Mouse (Mus musculus) heart, adult 2 months (tissue): ENCODE results near the gene Pik3cb. TPM values are rescaled to one million over a fixed set of nuclear protein-coding genes. Genes with fewer than 3 reads are reported as not detected.

Source experiments
- DNase-seq, 2 experiments: peaks; one replicate each; pipeline ENCODE4 v3.0.0; 2021
- H3K27ac ChIP-seq: fragments of 200-600 bp; 2 replicates; pipeline ENCODE4 v1.8.1; 2022
- H3K27me3 ChIP-seq: fragments of 200-500 bp; 2 replicates; pipeline ENCODE4 v1.6.1; 2012; ENCODE audit warnings: mild to moderate bottlenecking, low read length, inconsistent platforms, mixed read lengths; ENCODE audit not compliant: control insufficient read depth, insufficient read depth
- H3K36me3 ChIP-seq: fragments of 200-500 bp; 2 replicates; pipeline ENCODE4 v1.6.1; 2012; ENCODE audit warnings: low read length, inconsistent platforms; ENCODE audit not compliant: control insufficient read depth, insufficient read depth
- H3K4me1 ChIP-seq: fragments of 200-500 bp; 2 replicates; pipeline ENCODE4 v1.6.1; 2011; ENCODE audit warnings: low read length; ENCODE audit not compliant: control insufficient read depth, insufficient read depth
- H3K4me3 ChIP-seq: fragments of 200-600 bp; 2 replicates; pipeline ENCODE4 v1.8.1; 2022
- H3K79me2 ChIP-seq: fragments of 200-500 bp; replicated peaks from 2 replicates; pipeline ENCODE4 v1.6.1; 2012; ENCODE audit warnings: mild to moderate bottlenecking, inconsistent platforms, low read length, moderate library complexity, mixed read lengths; ENCODE audit not compliant: control insufficient read depth, insufficient read depth
- H3K9ac ChIP-seq: fragments of 200-500 bp; 2 replicates; pipeline ENCODE4 v1.6.1; 2012; ENCODE audit warnings: low read depth, mild to moderate bottlenecking, control low read depth, inconsistent platforms, low read length, mixed read lengths
- CTCF ChIP-seq: fragments of 200-600 bp; IDR thresholded peaks from 2 replicates; pipeline ENCODE4 v1.8.1; 2022; ENCODE audit warnings: antibody characterized with exemption, mild to moderate bottlenecking, moderate library complexity
- EP300 ChIP-seq: fragments of 200-500 bp; IDR thresholded peaks from 2 replicates; pipeline ENCODE4 v1.6.1; 2011; ENCODE audit warnings: low read depth, low read length, control low read depth; ENCODE audit not compliant: insufficient read depth
- POLR2A ChIP-seq: fragments of 200-500 bp; IDR thresholded peaks from 2 replicates; pipeline ENCODE4 v1.6.1; 2011; ENCODE audit warnings: mild to moderate bottlenecking, low read depth, low read length, control low read depth; ENCODE audit not compliant: insufficient read depth
- WGBS: fragments of 180-500 bp; shearing (Covaris S2); methylation state at CpG from one replicate; pipeline ENCODE4 v1.1.7; 2018; 5-methylcytosine and 5-hydroxymethylcytosine counted together
- intact Hi-C: fragments of 180-260 bp; cut with DNase I; formaldehyde crosslinking; loops from one replicate; pipeline ENCODE4 v1.15.1; 2025
- polyA plus RNA-seq: library from polyadenylated mRNA; depleted of rRNA; stranded (reverse); fragments of >200 nt; gene quantifications from 2 replicates; pipeline ENCODE4 v1.2.3, GENCODE M21; 2012
- total RNA-seq, 2 experiments: library from RNA; stranded (reverse); gene quantifications; 2 replicates each; pipeline ENCODE4 v1.2.3; 2021

Pik3cb gene
- total and polyA plus RNA-seq, 3 experiments: 2.6 to 10.8 (median 10.0) TPM

DNA sequence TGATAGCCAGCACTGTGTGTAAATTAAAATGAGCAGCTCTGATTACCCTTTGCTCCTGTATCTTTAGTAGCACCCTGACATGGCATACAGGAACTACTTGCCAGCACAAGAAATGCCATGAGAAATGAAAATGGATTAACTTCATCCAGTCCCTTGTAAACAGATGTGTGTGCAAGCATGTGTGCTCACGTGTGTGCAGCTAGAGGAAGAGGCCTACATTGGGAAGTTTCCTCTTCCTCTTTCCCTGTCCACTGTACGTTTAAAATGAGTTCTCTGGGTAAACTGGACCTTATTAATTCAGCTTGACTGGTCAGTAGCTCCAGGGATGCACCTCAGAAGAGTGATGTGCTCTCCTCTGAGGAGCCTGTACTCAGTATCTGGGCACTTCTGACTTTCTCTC, 66.0 kb downstream of the Pik3cb start:
- H3K27me3 ChIP-seq: no peaks in the 10 kb centered on the region
- intact Hi-C loops: no loop called here
- H3K27ac ChIP-seq: no peak overlapping the region
- no peak for DNase-seq
- H3K4me3 ChIP-seq: no peak overlapping the region
- H3K79me2 ChIP-seq: no peaks in the 10 kb centered on the region
- H3K36me3 ChIP-seq: no peaks in the 10 kb centered on the region
- no peak overlapping the region for H3K9ac ChIP-seq
- H3K4me1 ChIP-seq: no peaks in the 10 kb centered on the region
- WGBS: 34% methylated on average over 2 of the region's 2 CpGs
- no peak for TF ChIP-seq CTCF
- TF ChIP-seq EP300: no peak
- no peak for TF ChIP-seq POLR2A

DNA sequence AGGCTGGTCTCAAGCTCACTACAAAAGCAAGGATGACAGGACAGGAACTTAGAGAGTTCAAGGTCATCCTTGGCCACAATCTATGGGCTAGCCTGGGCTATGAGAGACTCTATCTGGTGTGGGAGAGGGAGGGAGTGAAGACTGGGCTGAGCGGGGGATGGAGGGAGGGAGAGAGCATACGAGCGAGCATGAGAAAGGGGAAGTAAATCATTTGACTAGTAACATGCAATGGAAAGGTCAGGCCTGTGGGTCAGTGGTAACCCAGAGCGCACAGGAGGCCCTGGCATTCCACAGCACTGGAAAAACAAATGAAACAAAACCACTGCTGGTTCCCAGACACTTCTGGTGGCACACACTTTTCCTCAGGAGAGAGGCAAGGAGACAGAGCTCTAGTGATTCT, 67.9 kb downstream of the Pik3cb start:
- Histone ChIP-seq H3K27me3 (no peaks in the 10 kb centered on the region), H3K27ac (no peak overlapping the region), H3K4me3 (no peak overlapping the region), H3K9ac (no peak overlapping the region), H3K79me2 (no peaks in the 10 kb centered on the region), H3K36me3 (no peaks in the 10 kb centered on the region), H3K4me1 (no peaks in the 10 kb centered on the region)
- TF ChIP-seq EP300 (no peak), POLR2A (no peak), CTCF (no peak)
- WGBS: 80% methylated on average over 4 of the region's 4 CpGs
- intact Hi-C loops: no loop called here
- DNase-seq: no peak

GRCm38 (mm10) chr9:99065311-99065710, 75.1 kb downstream of the Pik3cb start:
- Histone ChIP-seq H3K27me3 (no peaks in the 10 kb centered on the region), H3K4me1 (no peaks in the 10 kb centered on the region), H3K9ac (no peak overlapping the region), H3K79me2 (no peaks in the 10 kb centered on the region), H3K36me3 (no peaks in the 10 kb centered on the region), H3K4me3 (no peak overlapping the region), H3K27ac (no peak overlapping the region)
- 82% methylated on average over 5 of the region's 5 CpGs for WGBS
- intact Hi-C loops: loop anchor here (5.0 to 10.0 kb wide), 2 partner anchors 72 to 451 kb away; no protein-coding TSS in a partner anchor
- no peak for DNase-seq
- no peak for TF ChIP-seq CTCF
- no peak for TF ChIP-seq EP300

GRCm38 (mm10) chr9:99064216-99064615, 76.2 kb downstream of the Pik3cb start:
- Histone ChIP-seq H3K79me2 (no peaks in the 10 kb centered on the region), H3K4me3 (no peak overlapping the region), H3K9ac (no peak overlapping the region), H3K36me3 (no peaks in the 10 kb centered on the region), H3K27ac (no peak overlapping the region), H3K4me1 (no peaks in the 10 kb centered on the region), H3K27me3 (no peaks in the 10 kb centered on the region)
- TF ChIP-seq CTCF: peak; percentile 81
- TF ChIP-seq POLR2A: no peak
- 34% methylated on average over 2 of the region's 2 CpGs for WGBS
- DNase-seq: no peak
- intact Hi-C loops: loop anchor here (1.0 to 10.0 kb wide), 3 partner anchors 178 to 449 kb away; no protein-coding TSS in a partner anchor

DNA sequence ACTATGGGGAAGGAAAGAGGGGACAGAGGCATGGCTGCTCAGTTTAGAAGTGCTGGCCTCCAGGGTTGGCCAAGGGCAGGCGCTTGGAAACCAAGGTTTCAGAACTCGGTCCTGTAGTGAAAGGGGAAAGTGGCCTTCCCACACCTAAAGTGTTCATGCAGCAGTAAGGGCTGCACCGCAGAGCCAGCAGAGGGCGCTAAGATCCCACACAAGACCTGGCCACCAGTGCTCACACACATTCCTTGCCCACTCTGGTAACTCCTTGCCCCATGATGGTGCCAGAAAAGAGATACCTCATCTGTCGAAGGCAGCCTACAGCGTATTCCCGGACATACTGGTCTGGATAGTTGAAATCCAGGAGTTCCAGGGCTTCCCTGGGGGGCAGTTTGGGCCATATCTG, 77.9 kb downstream of the Pik3cb start:
- H3K9ac ChIP-seq: no peak overlapping the region
- no peak overlapping the region for H3K4me3 ChIP-seq
- TF ChIP-seq EP300 (peak; percentile 77), CTCF (peak; percentile 99; the same call in 1 of the 2 replicates), POLR2A (no peak)
- no peaks in the 10 kb centered on the region for H3K79me2 ChIP-seq
- H3K27me3 ChIP-seq: no peaks in the 10 kb centered on the region
- intact Hi-C loops: loop anchor here (2.0 to 10.0 kb wide), 2 partner anchors 388 to 448 kb away; partner anchors contain the start of gene Nme9
- no peaks in the 10 kb centered on the region for H3K36me3 ChIP-seq
- no peaks in the 10 kb centered on the region for H3K4me1 ChIP-seq
- WGBS: 33% methylated on average over 7 of the region's 7 CpGs
- peak; percentile 68 to 80 for DNase-seq
- no peak overlapping the region for H3K27ac ChIP-seq

- Histone ChIP-seq H3K36me3 (no peaks in the 10 kb centered on the region), H3K27ac (no peak overlapping the region), H3K79me2 (no peaks in the 10 kb centered on the region), H3K27me3 (no peaks in the 10 kb centered on the region), H3K9ac (no peak overlapping the region), H3K4me3 (no peak overlapping the region), H3K4me1 (no peaks in the 10 kb centered on the region)
- TF ChIP-seq CTCF: no peak
- TF ChIP-seq POLR2A: no peak
- TF ChIP-seq EP300: no peak
- no peak for DNase-seq
- WGBS: 81% methylated on average over 3 of the region's 3 CpGs
- intact Hi-C loops: no loop called here
Observed at GRCm38 (mm10) chr9:99057751-99058150, 82.7 kb downstream of the Pik3cb start.
